Mouse (Mus musculus): ENCODE data around the gene Gm37240. TPM values are rescaled to one million over a fixed set of nuclear protein-coding genes. Genes with fewer than 3 reads are reported as not detected.

The Gm37240 gene
- polyA plus RNA-seq, 1 experiment from 2014 or later, result 14.9 TPM

DNA sequence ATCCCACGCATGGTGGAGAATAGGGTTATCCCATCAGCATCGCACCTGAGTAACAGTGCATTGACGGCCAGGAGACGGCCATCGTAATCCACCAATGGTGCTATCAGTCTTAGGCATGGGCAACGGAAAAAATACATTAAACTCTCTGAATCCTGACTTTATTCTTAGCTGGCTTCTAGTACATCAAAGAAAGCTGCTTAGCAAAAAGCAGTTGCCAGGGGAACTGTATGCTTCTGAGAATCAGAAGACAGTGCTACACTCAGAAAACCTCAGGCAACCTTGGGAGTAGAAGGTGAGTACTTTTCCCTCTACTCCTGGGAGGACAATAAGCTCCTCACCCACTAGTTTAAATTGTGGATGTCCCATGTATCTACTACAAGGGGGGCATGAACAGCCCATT lies 219.6 kb downstream of the Gm37240 start:
- 89% methylated on average over 6 of the region's 6 CpGs for WGBS
- Histone ChIP-seq H3K27me3 (no peaks in the 10 kb centered on the region), H3K9ac (no peak overlapping the region)

DNA sequence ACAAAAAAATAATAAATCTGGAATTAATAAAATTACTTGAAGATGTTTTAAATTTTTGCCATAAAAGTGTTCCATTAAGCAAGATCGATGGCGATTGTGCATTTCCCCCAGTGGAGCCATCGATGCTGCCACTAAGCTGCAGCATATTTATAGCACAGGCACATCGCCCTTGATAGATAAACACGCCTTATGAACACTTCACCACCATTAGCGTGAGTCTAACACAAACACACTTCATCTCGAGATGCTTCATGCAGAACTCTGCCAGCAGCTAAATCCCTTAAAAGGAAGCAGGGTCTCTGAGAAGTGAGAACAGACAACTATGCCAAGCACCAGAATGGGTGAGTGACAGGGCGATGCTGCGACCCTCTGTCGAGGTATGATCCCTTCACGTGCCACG lies 220.6 kb downstream of the Gm37240 start:
- no peaks in the 10 kb centered on the region for H3K27me3 ChIP-seq
- no peak overlapping the region for H3K27ac ChIP-seq
- H3K9me3 ChIP-seq, result no peaks in the 10 kb centered on the region
- ATAC-seq (ENCODE audit: insufficient number of reproducible peaks, low FRiP score, low TSS enrichment, low read depth), result no peak
- no peaks in the 10 kb centered on the region for H3K4me1 ChIP-seq
- H3K4me2 ChIP-seq, result no peak overlapping the region
- H3K36me3 ChIP-seq, result no peaks in the 10 kb centered on the region
- H3K4me3 ChIP-seq, result no peak overlapping the region
- 72% methylated on average over 12 of the region's 12 CpGs for WGBS
- no peak overlapping the region for H3K9ac ChIP-seq

More for the DNA sequence above, 219.6 kb downstream of the Gm37240 start:
- no peak overlapping the region for H3K27ac ChIP-seq
- no peaks in the 10 kb centered on the region for H3K9me3 ChIP-seq
- H3K4me1 ChIP-seq, result no peaks in the 10 kb centered on the region
- no peak overlapping the region for H3K4me2 ChIP-seq
- H3K36me3 ChIP-seq, result no peaks in the 10 kb centered on the region
- no peak for ATAC-seq (ENCODE audit: insufficient number of reproducible peaks, low FRiP score, low TSS enrichment, low read depth)
- no peak overlapping the region for H3K4me3 ChIP-seq

DNA sequence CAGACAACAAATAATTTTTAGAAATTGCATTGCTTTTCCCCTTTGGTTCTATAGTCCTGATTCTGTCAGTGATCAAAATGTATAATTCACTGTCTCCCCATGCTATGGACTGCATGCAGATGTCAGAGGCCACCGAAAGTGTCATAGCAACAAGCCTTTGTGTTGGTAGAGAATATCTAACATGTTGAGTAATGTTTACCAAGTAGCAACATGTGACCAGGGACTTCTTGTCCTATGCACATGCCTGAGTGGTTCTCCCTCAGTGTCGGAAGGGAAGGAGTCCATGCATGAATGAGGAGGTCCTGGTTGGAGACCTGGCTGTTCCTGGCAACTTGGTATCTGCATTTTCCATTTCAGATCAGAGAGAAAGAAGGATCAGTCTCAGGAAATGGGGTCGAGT lies 221.2 kb downstream of the Gm37240 start:
- Histone ChIP-seq H3K36me3 (no peaks in the 10 kb centered on the region), H3K4me1 (no peaks in the 10 kb centered on the region), H3K9ac (no peak overlapping the region), H3K4me2 (no peak overlapping the region), H3K9me3 (no peaks in the 10 kb centered on the region), H3K27ac (no peak overlapping the region), H3K4me3 (no peak overlapping the region), H3K27me3 (no peaks in the 10 kb centered on the region)
- no peak for ATAC-seq (ENCODE audit: insufficient number of reproducible peaks, low FRiP score, low TSS enrichment, low read depth)
- WGBS, result 74% methylated on average over 3 of the region's 3 CpGs

DNA sequence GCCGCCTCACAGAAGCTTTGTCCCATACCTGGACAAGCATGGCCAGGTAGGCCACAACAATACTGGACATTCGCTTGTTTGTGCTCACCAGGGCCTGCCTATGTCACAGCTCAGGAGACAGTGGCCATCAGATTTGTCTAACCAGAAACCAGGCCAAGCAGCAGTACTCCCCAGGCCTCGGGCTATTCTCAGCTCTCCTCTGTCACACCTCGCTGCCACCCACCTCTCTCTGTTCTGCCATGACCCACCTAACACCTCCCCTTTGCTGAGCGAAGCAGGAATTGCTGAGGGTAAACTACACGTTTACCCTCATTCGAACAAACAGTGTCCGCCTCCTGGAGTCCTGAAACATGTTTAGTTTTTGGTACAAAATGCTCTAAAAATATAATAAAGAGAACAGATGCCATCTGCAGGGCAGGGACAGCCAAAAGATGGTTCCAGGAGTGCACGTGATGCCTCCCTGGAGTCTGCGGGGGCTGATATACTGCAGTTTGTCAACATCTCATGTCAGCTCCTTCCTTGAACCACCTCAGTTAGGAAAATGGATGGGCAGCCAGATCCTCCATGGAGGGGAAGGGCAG lies 222.6 kb downstream of the Gm37240 start:
- 80% methylated on average over 10 of the region's 10 CpGs for WGBS
- Histone ChIP-seq H3K9ac (no peak overlapping the region), H3K9me3 (no peaks in the 10 kb centered on the region), H3K4me3 (no peak overlapping the region), H3K27me3 (no peaks in the 10 kb centered on the region), H3K4me1 (0 out of 2 replicates have a peak, but pooled peaks cover 3% of the 10 kb centered on the region), H3K27ac (no peak overlapping the region), H3K36me3 (no peaks in the 10 kb centered on the region), H3K4me2 (no peak overlapping the region)
- no peak for ATAC-seq (ENCODE audit: insufficient number of reproducible peaks, low FRiP score, low TSS enrichment, low read depth)

DNA sequence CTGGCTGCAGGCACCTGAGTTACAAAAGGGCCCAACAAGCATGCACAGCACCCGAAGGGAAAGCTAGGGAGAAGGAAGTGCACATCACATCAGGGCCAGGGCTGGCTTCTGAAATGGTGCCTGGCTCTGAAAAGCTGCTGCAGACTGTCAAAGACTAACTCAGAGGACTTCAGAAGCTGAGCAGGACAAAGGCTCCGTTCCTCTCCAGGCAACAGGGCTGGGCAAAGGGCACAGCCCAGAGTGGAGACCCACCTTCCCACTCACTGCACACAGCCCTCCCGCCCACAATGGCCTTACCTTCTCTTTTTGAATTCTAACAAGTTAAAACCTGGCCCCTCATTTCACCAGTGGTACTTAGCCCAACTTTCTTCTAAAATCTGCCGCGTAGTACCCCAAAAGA lies 223.5 kb downstream of the Gm37240 start:
- H3K4me3 ChIP-seq, result no peak overlapping the region
- H3K27ac ChIP-seq, result no peak overlapping the region
- no peak for ATAC-seq (ENCODE audit: insufficient number of reproducible peaks, low FRiP score, low TSS enrichment, low read depth)
- H3K9ac ChIP-seq, result no peak overlapping the region
- H3K4me1 ChIP-seq, result 0 out of 2 replicates have a peak, but pooled peaks cover 3% of the 10 kb centered on the region
- no peaks in the 10 kb centered on the region for H3K27me3 ChIP-seq
- 76% methylated on average over 5 of the region's 5 CpGs for WGBS
- no peaks in the 10 kb centered on the region for H3K9me3 ChIP-seq
- no peaks in the 10 kb centered on the region for H3K36me3 ChIP-seq
- H3K4me2 ChIP-seq, result no peak overlapping the region

DNA sequence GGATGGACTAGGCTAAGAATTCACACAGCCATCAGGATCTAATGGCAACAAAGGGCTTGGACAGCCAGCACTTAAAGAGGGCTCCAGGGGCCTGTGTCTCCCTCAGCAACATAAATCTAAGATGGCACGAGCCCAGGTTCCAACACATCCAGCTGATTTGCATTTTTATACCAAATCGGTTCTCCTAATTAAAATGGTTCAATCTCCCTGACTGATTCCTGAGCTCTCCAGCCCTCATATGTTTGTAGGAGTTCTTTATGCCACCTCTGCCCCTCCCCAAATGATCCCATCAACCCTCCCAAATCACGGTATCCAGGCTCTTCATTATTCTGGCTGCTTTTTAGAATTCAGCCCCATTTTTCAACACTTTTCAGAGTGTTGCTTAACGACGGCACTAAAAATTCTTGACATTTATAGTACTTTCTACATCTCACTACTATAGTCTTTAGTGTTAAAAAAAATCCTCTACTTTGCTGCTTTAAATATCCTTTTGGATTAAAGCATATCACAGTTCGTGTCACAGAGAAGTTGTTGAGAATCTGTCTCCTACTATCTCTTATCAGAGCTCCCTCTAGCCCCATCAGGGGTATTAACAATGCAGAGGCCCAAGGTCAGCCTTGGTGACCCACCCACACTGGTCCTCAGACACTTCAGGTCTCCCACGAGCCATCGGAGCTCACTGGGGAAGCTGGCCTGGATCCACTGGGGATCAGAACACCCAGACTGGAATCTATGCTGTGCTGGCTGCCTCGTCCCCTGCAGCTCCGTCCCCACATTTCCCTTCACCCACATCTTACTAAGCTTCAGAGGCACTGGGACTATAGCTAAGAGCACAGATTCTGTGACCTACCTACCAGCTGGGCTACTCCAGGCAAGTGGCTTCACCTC lies 225.1 kb downstream of the Gm37240 start:
- Histone ChIP-seq H3K36me3 (no peaks in the 10 kb centered on the region), H3K4me2 (no peak overlapping the region), H3K9ac (no peak overlapping the region), H3K27ac (no peak overlapping the region), H3K4me3 (no peak overlapping the region), H3K9me3 (no peaks in the 10 kb centered on the region), H3K4me1 (0 out of 2 replicates have a peak, but pooled peaks cover 3% of the 10 kb centered on the region), H3K27me3 (no peaks in the 10 kb centered on the region)
- no peak for ATAC-seq (ENCODE audit: insufficient number of reproducible peaks, low FRiP score, low TSS enrichment, low read depth)
- WGBS, result 68% methylated on average over 10 of the region's 10 CpGs

DNA sequence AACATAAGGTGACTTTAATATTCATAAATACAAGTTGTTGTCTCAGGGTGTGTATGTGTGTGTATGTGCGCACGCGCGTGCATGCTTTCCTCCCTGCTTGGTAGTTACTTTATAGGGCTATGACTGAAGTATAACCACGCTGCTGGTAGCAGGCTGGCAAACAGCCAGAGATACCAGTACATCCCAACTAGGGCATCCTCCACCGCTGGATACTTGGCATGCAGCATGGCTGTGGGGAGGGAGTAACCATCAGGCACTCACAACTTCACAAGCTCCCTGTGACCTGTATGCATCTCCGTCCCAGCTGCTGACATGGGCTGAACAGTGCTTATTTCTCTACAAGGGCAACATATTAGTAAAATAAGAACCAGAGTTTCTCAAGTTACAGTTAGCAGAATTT lies 227.6 kb downstream of the Gm37240 start:
- Histone ChIP-seq H3K9me3 (no peaks in the 10 kb centered on the region), H3K36me3 (0 out of 2 replicates have a peak, but pooled peaks cover 2% of the 10 kb centered on the region), H3K4me1 (0 out of 2 replicates have a peak, but pooled peaks cover 3% of the 10 kb centered on the region), H3K4me2 (no peak overlapping the region), H3K27ac (no peak overlapping the region), H3K27me3 (no peaks in the 10 kb centered on the region), H3K4me3 (no peak overlapping the region), H3K9ac (no peak overlapping the region)
- no peak for ATAC-seq (ENCODE audit: insufficient number of reproducible peaks, low FRiP score, low TSS enrichment, low read depth)
- 76% methylated on average over 7 of the region's 7 CpGs for WGBS

DNA sequence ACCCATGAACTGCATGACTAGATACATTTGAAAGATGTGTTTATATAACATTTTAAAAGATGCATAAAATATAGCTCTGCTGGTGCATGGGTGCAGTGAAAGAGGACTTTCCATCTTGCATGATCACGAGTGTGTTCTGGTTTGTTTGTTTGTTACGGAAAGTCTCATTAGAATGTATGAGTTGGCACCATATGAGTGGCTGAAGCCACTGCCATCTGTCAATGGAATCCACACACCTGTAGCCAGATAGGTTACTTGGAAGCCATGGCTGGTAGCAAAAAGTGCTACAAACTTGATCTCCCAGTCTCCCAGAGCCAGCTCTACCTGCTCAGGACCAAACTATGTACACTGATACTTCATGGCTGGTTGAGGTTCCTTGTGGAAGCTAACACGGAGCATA lies 231.8 kb downstream of the Gm37240 start:
- no peak overlapping the region for H3K9ac ChIP-seq
- no peak for ATAC-seq (ENCODE audit: insufficient number of reproducible peaks, low FRiP score, low TSS enrichment, low read depth)
- H3K9me3 ChIP-seq, result no peaks in the 10 kb centered on the region
- 0 out of 2 replicates have a peak, but pooled peaks cover 2% of the 10 kb centered on the region for H3K36me3 ChIP-seq
- no peak overlapping the region for H3K4me3 ChIP-seq
- no peaks in the 10 kb centered on the region for H3K27me3 ChIP-seq
- WGBS, result 89% methylated on average over 3 of the region's 3 CpGs
- H3K27ac ChIP-seq, result no peak overlapping the region
- 0 out of 2 replicates have a peak, but pooled peaks cover 3% of the 10 kb centered on the region for H3K4me1 ChIP-seq
- no peak overlapping the region for H3K4me2 ChIP-seq

DNA sequence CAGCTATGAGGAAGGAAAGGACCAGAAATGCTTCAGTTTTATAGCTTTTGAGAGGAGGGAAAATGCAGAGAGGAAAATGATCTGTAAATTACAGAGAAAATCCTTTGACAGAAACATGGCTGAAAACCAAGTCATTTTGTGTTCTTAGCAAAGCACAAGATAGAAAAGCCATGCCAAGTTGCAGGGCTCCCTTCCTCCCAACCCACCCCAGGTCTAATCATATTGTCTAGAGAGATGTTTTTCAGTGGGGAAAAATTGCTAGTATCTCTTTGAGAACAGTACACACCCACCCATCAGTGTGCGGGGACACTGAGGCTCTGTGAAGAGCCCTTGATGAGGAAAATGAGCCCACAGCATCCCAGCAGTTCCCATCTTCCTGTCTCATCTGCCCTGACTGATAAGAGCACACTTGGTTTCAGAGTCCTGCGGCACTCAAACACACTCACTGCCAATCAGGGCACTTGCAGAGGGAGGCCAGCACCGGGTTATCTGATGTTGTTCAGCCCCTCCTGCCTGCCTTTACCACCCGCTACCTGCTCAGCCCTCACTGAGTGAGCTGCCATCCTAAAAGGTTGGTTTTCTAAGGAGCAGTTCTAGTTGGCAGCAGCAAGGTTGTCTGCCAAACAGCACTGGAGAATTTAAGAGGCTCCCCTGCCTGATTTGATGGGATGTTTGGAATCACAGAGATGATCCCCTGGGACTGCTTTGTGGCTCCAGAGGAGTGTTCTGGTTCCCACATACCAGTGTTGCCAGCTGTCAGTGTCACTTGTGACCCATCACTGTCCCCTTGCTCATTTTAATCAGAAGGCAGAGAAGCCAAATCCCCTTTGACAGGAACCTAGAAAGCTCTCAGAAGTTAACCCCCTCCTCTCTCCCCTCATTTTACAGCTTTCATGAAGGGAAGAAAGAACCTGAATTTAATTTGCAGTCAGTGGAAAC lies 234.3 kb downstream of the Gm37240 start:
- no peak overlapping the region for H3K4me3 ChIP-seq
- no peak for ATAC-seq (ENCODE audit: insufficient number of reproducible peaks, low FRiP score, low TSS enrichment, low read depth)
- WGBS, result 74% methylated on average over 4 of the region's 4 CpGs
- H3K4me1 ChIP-seq, result no peaks in the 10 kb centered on the region
- H3K4me2 ChIP-seq, result no peak overlapping the region
- no peaks in the 10 kb centered on the region for H3K9me3 ChIP-seq
- H3K27ac ChIP-seq, result no peak overlapping the region
- no peaks in the 10 kb centered on the region for H3K27me3 ChIP-seq
- no peak overlapping the region for H3K9ac ChIP-seq
- 0 out of 2 replicates have a peak, but pooled peaks cover 2% of the 10 kb centered on the region for H3K36me3 ChIP-seq

DNA sequence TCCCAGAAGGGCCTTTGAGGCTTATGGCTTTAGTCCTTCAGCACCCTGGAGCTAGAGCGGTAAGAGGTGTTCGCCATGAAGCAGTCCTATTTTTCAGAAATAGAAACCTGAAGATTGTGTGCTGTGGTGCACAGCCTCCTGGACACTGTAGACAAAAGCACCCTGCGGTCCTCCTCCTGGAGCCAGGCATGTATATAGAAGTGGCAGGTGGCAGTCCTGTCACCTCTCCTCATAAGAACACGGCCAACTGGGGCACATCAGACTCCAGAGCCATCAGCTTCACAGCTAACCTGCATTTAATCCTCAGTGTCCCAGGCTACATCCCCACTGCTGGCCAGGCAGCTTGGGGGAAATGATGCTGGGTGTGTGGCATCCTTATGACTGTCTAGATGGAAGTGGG lies 238.1 kb downstream of the Gm37240 start:
- Histone ChIP-seq H3K36me3 (no peaks in the 10 kb centered on the region), H3K4me1 (no peaks in the 10 kb centered on the region), H3K4me2 (no peak overlapping the region), H3K27me3 (no peaks in the 10 kb centered on the region), H3K9me3 (no peaks in the 10 kb centered on the region), H3K4me3 (no peak overlapping the region), H3K9ac (no peak overlapping the region), H3K27ac (no peak overlapping the region)
- 96% methylated on average over 4 of the region's 4 CpGs for WGBS
- ATAC-seq (ENCODE audit: insufficient number of reproducible peaks, low FRiP score, low TSS enrichment, low read depth), result no peak

DNA sequence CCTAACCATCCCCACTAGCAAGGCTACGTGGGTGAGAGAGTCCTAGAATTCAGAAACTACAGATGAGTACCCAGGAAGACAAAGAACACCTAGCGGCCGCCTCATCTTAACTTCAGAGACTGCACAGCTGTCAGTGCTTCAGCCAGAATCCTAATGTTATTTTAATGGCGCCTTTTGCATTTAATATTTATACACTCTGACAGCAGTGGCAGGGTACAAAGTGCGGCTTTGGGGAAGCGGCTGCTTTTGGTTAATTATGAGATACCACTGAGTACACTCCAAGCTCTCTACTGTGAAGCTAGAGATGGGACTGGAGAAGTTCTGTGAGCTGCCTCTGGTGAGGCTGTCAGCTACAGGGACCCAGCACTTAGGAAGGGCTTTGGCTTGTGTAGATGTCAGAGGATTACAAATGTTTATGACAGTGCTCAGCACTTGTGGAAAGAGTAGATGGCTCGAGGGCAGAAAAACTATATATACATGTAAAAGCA lies 241.8 kb downstream of the Gm37240 start:
- Histone ChIP-seq H3K4me2 (no peak overlapping the region), H3K9me3 (no peaks in the 10 kb centered on the region), H3K27ac (no peak overlapping the region), H3K27me3 (no peaks in the 10 kb centered on the region), H3K9ac (no peak overlapping the region), H3K4me1 (no peaks in the 10 kb centered on the region), H3K4me3 (no peak overlapping the region), H3K36me3 (no peaks in the 10 kb centered on the region)
- 88% methylated on average over 7 of the region's 7 CpGs for WGBS
- ATAC-seq (ENCODE audit: insufficient number of reproducible peaks, low FRiP score, low TSS enrichment, low read depth), result no peak

Data from limb, embryonic 15.5 days (tissue).